Mouse (Mus musculus) gonadal fat pad, adult 2 months (tissue): Measurements from ENCODE around the gene Uaca. TPM values are rescaled to one million over a fixed set of nuclear protein-coding genes. Genes with fewer than 3 reads are reported as not detected.

Source experiments
- DNase-seq: peaks from one replicate; pipeline ENCODE4 v3.0.0-alpha.2; 2012; ENCODE audit warnings: low read depth
- polyA plus RNA-seq: library from polyadenylated mRNA; depleted of rRNA; stranded (reverse); fragments of >200 nt; gene quantifications from 2 replicates; pipeline ENCODE4 v1.2.3, GENCODE M21; 2012; rRNA removed

Gene Uaca
- polyA plus RNA-seq = 8.2 and 10.2 TPM in 2 replicates

DNA sequence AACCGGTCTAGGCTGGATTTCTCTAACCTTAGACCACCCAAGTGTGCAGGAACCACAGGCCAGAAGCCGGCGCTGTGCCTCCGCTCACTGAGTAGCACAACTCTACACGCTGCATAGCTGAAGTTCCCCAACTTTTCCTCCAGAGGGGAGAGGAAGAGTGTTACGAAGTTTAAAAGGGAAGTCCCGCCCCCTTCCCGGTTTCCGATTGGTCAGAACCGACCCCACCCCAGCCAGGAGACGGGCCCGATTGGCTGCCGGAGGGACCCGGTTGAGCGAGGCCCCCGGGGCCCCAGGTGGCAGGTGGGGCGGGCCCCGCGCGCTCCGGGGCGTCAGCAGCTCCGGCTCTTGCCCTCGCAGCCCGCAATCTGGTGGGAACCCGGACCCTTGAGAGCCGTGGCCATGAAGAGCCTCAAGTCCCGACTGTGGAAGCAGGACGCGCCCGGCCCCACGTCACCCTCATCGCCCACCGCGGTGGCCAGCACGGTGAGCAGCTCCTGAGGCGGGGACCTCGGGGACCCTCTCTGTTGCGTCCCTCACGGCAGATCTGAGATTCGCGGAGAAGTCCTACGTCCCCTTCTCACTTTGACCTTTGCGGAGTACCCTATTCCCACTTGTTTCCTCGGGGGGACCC lies at the start of gene Uaca:
Gene Uaca, plus strand, starts transcription at position 333 of the 631 bp plus-strand sequence.
- DNase-seq = peak; percentile 40

DNA sequence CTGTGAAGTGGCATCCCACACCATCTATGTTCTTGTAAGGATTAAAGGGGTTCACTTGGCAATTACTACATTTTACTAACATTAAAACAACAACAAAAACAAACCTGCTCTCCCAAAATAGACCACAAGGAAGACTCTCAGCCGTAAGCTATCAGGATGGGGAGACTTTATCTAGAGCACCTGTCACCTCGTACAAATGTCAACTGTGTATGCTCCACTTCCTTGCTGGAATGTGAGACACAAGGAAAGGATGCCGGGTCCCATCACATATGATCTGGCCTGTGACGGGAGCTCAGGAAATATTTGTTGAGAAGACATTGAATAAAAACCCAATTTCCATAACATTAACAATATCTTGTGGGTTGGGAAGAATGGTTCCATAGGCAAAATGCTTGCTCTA lies 49.4 kb upstream of the Uaca start:
- DNase-seq = no peak

DNA sequence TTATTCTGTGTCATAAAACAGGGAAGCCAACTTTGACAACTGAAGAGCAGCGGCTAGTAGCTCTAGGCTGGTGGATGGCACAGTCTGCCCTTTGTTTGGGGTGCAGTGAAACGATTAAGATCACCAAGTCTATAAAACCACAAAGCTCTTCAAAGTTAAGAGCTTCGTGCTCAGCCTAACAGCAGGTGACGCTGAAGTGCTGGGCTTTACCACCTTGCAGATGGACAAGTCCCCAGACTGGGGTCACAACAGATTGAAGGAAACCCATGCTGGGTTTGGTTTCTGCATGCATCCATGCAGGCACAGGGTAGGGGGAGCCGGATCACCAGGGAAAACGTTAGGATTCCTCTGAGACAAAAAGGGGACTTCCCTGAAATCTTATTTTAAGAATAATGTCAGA lies 47.8 kb upstream of the Uaca start:
- DNase-seq = no peak

DNA sequence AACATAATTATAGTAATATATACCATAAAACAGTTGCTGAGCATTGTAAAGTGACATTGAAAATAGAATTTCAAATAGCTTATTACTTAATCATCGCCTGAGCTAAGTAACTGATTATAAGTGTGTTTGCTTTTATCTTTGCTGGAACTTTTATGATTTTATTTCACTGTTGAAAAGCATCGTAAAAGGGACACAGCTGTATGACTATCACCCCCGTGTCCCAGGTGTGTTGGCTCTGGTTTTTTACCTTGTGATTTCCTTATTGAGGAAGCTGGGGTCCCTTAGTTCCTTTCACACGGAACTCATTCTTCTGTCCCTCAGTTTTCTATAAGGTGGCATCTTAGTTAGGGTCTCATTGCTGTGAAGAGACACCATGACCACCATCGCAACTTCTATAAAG lies 46.7 kb upstream of the Uaca start:
- no peak for DNase-seq

- DNase-seq = no peak
Measured at GRCm38 (mm10) chr9:60748191-60748590, 46.2 kb upstream of the Uaca start.

DNA sequence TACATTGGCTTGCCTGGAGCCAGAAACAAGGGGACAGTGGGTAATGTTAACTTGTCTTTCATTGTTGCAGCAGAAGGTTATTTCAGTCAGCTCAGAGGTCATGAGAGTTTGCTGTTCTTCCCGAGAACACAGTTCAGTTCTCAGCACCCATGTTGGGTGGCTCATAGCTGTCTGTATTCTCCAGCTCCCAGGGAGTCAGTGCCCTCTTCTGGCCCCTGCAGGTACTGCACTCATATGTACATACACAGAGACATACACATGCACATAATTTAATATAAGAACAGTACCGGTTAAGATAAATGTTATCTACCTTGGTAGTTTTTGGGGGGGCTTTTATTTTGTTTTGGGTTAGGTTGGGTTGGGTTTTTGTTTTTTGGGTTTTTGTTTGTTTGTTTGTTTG lies 45.2 kb upstream of the Uaca start:
- DNase-seq = no peak

DNA sequence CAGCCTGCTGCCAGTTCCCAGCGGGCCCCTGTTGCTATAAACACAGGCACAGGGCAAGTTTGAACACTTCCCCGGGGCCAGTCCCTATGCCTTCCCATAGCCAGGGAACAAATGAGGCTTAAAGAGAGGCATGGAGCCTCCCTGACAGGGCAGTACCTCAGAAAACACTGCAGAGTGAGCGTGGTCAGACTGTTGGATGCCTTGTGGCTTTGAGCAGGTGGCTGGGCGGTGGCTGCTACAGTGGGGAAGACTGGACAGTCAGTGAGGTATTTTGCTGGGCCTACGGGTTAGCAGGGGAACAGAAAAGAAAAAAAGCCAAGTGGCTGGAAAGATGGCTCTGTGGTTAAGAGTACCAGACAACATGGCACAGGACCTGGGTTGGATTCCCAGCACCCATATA lies 43.2 kb upstream of the Uaca start:
- no peak for DNase-seq

DNA sequence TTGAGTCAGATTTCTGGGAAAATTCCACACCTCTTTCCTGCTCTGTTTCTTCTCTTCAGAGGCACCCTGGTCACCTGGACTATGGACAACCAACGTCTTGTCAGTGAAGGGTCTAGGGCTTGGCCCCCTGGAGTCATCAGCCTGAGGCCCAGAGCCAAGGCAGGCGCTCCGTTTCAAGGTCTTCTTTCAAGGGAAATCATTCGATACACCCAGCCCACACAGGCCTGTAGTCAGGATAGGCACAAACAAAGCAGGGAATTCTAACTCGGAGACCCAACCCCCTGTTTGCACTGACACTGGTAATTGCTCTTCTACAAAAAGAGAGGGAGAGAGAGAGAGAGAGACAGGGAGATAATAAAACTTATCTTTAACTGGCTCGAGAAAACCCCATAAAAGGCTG lies 42.4 kb upstream of the Uaca start:
- DNase-seq = no peak

DNA sequence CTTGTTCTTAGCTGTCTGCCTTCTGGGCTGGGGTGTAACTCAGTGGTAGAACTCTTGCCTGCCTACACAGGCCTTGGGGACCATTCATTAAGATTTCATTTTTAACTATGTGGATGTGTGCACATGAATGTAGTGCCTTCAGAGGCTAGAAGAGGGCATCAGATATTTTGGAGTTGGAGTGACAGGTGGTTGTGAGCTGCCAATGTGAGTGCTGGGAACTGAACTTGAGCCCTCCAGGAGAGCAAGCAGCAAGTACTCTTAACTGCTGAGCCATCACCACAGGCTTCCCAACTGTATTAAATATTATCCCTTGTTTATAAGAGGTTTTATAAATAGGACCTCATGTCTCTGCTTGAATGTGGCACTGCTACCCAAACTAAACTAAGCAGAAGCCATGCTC lies 41.7 kb upstream of the Uaca start:
- no peak for DNase-seq

DNA sequence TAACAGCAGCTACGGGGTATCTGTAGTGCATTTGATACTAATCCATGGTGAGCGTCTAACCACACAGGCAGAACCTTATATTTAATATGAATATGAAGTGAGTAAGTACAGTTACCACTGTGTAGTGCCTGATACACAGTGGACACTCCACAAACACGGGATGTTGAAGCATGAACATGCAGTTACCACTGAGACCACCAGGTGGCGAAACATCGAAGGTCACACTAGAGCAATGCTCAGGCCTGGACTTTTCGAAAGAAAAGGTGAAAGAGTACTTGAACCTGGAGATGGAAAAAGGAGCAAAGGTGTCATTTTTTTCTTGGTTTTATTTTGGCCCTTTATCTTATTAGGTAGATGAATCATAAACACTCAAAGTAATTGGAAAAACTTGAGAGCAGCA lies 38.1 kb upstream of the Uaca start:
- no peak for DNase-seq

GRCm38 (mm10) chr9:60756866-60757740 lies 37.2 kb upstream of the Uaca start:
- DNase-seq = no peak

GRCm38 (mm10) chr9:60757817-60758216 lies 36.5 kb upstream of the Uaca start:
- DNase-seq = no peak

- DNase-seq = no peak
Measured at GRCm38 (mm10) chr9:60759436-60760007, 34.8 kb upstream of the Uaca start.

DNA sequence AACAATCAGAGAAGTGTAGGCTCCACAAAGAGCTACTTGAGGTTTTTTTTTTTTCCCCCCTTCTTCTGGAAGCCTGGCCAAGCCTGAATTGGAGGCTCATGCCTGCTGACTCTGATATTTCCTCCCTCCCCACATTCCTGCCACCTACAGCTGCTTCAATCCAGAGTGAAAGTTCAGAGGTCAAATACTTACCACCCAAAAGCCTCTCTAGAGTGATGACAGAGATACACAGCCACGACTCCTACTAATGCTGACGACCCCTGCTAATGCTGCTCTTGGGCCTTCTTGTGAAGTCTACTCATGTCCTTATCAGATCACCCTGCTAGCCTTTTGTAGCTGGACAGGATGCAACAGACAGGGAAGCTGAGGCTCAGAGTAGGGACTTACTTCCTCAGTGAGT lies 29.2 kb upstream of the Uaca start:
- no peak for DNase-seq

GRCm38 (mm10) chr9:60768393-60768792 lies 25.9 kb upstream of the Uaca start:
- no peak for DNase-seq

DNA sequence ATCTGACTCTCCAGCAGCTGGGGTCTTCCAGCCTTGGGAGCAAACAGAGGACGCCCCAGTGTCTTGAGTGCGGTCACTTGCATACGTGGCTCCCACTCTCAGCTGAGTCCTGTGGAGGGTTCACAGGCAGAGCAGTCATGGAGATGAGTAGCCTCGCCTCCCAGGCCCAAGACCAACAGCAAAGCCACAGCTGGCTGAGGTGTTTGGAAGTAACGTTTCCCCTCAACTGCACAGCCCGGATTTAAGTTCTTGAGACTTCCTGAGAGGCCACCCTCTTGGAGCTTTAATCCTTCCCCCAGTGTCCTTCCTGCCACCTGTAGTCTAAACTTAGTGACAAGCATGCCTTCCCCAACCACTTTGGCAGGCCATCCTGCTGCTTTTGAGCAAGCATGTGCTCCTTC lies 24.6 kb upstream of the Uaca start:
- DNase-seq = no peak

DNA sequence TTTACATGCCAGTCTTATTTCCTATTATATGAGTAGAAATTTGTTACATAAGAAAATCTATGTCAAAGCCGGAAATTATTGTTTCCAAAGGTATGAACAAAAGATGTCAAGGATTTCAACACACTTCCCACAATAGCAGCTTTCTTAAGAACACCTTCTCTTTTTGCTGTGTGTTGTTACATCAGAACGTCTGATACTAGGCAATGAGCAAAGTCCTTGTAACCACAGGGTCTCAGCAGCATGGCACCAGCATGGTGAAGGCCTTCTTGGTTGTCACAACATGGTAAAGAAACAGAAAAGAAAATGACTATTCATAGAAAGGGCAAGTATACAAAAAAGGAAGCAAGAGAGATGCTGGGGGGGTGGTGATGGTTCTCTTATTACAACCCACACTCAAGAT lies 20.6 kb upstream of the Uaca start:
- no peak for DNase-seq

DNA sequence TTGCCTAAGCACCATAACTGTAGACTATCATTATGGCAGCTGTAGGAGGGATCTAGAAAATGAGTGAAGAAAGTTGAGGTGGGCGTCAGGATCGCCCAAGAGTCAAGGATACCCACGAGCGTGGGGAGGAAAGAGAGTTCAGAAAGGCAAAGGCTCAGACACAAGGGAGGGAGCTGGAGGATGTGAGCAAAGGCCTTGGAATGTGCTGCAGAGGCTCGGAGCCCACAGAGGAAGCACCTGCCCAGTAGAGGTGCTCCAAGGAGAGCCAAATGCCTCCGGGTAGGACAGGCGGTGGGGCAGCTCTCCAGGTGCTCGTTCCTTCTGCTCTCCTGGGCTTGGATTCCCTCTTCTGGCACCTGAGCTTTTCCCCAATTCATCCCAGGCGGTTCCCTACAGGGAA lies 17.4 kb upstream of the Uaca start:
- no peak for DNase-seq

- DNase-seq = no peak
Measured at GRCm38 (mm10) chr9:60782057-60782789, 12.1 kb upstream of the Uaca start.

DNA sequence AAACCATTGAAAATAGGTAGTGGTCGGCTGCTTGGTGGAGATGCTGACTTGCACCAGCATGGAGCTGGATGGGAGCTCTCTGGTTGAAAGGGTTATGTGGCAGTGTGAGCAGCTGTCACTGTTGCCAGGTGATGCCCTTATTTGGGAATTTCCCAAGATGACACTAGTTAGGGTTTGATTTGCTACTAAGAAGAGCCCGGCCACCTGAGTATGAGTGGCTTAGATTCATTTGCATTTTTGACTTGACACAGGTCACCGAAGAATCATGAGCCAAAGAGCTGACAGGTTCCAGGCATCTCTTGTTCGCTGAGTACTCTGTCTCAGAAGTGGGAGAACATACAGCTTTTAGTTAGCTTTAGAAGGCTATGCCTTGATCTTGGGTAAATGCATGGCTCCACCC lies 9.3 kb upstream of the Uaca start:
- no peak for DNase-seq

DNA sequence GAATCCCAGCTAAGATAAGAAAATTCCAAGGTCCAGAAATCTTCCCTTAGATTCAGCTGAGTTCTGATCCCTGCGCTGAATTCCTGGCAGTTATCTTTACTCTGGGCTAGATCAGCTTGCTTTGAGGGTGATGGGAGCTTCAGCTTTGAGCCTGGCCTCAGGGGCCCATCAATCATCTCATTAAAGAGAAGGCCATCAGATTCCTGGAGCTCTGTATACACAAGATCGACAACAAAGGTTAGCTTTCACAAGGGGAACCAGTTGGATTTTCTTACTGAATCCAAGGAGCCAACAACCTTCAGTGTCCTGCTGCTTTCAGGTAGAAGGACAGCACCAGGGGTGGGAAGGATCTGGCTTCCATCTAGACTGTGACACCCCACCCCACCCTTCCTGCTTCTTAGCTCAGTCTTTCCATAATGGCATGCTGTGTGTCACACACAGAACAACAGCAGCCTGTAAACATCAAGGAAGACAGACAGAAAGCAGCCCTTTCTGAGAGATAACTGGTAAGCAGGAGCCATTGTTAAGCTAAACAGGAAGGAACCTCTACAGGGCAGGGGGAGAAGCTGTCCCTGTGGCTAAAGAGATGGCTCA lies 6.7 kb upstream of the Uaca start:
- no peak for DNase-seq

DNA sequence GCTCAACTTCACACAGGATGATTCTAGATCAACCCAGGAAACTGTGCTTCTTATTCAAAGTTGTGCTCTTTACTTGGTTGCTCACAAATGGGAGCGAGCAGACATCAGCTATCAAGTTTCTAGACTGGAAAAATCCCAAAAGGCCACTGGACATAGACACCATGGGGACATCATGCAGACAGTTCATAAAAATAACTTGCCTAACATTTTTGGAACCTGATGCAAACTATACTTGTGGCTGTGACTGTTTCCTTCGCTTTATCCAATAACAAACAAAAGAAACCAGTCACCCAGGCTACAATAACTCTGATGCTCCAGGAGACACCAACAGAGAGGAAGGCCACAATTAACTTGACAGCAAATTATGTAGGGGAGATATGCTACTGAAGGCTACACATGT lies 4.1 kb upstream of the Uaca start:
- DNase-seq = no peak
